Mouse (Mus musculus) retina, embryonic 14.5 days (tissue): ENCODE measurements around the gene Pdzd2.
A peak's percentile ranks its signal among the peaks of the same experiment; 100 is the strongest.

Experiments
- DNase-seq: peaks from one replicate; pipeline ENCODE4 v3.0.0-alpha.2; 2015; ENCODE audit warnings: low spot score

Gene Pdzd2

DNA sequence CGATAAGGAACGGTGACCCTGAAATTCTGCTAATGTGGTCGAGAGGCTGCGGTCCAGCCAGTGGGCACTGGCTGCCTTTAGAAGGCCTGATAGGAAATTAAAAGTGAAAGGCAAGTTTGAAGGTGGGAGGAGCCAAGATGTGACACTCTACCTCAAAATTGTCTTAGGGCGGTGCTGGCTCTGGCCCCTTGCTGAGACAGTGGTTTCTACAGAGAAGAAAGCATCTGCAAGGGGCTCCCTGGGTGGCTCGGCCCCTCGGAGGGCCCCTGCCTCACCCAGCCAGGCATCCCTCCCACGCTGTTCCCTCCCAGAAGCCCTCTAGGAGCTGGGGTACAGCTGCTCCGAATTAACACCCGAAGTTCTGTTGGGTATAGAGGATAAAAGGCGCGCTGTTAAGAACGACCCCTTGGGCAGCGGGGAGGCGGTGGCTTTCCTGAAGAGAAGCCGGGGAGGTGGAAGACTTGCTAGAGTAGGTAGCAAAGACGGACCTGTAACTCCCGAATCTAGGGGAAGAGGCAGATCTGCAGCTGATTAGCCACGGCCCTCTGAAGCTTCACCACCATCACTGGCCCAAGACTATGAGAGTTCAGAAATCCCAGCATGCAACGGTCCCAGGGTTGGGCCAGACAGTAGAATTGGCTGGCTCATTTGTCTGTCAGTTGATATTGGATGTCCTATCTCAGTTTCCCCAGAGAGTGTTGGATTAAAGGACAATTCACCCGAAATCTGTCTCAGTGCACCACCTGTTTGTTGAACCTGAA, 71.8 kb downstream of the Pdzd2 start:
- peak; percentile 53 for DNase-seq

DNA sequence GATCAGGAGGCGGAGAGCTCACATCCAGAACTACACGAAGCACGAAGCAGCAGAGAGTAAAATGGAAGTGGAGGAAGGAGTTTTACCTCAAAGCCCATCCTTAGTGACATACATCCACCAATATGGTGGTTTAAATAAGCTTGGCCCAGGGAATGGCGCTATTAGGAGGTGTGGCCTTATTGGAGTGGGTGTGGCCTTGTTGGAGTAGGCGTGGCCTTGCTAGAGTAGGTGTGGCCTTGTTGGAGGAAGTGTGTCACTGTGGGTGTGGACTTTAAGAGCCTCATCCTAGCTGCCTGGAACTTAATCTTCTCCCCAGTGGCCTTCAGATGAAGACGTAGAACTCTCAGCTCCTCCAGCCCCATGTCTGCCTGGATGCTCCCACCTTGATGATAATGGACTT, 73.8 kb downstream of the Pdzd2 start:
- DNase-seq, result no peak

DNA sequence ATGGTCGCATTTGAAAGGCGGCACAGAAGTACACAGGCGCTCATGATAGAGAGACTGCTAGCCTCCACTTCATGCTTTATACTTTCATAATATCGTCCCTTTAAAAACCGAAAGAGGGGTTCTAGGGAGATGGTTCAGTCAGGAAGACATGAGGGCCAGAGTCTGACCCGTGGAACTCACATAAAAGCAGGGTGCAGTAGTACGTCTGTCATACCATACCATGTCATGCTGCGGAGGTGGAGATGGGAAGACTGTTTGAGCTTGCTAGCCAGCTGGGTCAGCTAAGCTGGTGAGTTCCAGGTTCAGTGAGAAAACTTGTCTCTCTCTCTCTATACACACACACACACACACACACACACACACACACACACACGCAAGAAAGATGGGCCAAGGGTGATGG, 76.4 kb downstream of the Pdzd2 start:
- DNase-seq, result no peak

DNA sequence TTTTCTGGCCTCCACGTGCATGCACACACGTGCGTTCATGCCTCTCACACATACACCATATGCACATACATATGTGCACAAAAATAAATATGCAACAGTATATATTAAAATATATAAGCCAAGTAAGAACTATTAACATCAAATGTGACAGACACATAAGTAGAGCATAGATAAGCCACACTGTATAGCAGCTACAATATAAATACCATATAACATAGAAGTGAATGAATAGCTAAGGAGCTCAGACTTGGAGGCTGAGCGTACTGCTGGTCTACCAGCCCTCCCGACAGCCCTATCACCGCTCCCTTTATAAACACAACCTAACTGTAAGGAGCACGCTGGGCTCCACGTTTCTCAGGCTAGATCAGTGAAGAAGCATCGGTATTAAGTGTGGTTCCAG, 79.4 kb downstream of the Pdzd2 start:
- DNase-seq, result no peak

DNA sequence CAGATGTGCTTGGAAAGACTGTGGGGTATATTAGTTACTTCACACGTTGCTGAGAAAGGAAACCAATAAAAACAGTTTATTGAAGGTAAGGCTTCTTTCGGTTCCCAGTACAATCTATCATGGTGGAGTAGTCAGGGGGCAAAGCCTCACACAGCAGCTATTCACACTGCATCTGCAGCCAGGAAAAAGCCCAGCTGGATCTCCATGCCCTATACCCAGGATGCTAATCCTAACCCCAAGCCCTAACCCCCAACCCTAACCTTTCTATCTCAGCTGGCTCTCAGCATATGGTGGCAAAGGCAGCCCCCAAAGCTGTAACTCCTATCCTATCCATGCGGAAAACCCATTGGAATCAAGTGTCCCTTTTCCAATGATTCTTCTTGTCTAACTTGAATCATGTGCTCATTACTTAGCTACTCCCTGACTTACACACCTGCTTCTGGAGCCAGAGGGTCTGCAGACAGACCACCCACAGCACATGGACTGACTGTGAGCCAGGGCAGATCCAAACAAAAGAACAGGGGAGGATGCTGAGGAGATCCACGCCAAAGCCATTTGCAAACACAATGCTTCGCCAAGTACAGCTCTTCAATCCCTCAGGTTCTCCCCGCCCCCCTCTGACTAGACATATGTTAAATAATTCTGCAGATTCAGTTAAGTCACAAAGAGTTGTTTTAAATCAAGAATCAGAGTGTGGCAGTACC, 83.6 kb downstream of the Pdzd2 start:
- no peak for DNase-seq

DNA sequence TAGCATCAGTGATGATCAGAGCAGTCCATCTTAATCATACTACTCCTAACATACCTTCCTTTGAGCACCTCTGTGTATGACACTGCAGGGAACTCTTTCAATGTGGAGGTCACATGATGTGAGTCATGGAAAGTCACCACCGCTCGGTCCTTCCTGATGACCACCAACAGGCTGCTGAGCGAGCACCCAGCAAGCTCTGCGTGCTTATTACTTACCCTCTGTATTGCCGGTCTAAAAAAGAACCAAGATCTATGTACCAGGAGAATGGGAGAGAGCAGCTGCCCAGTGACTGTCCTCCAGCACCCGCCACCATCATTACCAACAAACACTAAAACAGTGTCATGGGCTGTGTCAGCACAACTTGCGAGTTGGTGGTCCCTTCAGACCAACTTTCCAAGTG, 84.4 kb downstream of the Pdzd2 start:
- DNase-seq, result no peak

DNA sequence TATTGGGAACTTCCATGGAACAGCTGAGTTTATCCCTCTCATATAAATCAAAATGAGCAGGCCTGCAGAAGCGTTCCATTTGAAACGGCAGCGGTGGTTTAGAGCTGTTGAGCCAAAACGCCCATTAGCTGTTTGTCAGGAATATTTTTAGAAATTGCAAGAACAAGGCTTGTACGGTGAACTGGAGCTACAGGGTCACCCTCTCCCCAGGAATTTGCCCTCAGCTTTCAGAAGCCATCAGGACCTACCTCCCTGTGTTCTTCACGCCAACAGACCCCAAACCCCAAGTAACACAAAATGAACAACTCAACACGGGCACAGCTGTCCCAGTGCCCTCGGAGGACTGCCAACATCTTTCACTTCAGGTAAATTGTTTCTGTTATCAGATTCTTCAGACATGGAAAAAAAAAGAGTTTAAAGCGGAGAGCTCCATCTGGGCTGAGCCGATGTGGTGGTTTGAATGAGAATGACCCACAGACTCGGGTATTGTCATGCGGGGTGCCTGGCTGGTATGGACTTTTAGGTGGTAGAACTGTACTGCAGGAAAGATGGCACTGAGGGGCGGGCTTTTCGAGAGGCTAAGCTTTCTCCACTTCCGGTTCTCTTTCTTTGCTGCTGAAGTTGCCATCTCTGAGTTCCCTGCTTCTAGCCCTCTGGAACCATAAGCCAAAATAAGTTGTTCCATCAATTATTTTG, 87.2 kb downstream of the Pdzd2 start:
- peak; percentile 46 for DNase-seq

DNA sequence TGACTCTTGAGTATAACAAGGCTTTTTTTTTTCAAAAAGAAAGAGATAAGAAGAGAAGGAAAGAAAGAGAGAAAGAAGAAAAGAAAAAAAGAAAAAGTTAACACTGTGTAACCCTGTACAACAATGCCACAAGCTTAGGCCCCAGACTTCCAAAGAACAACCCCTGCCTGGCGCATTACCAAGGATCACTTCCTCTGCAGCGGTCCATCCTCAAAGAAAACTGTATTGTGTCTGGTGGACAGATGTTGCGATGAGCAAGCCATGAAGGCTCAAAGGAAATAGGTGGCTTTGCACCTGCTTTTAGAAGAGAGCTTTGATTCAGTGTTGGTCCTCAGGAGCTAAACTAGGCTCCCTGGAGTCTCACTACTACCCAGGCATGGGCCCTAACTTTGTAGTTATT, 89.5 kb downstream of the Pdzd2 start:
- no peak for DNase-seq

DNA sequence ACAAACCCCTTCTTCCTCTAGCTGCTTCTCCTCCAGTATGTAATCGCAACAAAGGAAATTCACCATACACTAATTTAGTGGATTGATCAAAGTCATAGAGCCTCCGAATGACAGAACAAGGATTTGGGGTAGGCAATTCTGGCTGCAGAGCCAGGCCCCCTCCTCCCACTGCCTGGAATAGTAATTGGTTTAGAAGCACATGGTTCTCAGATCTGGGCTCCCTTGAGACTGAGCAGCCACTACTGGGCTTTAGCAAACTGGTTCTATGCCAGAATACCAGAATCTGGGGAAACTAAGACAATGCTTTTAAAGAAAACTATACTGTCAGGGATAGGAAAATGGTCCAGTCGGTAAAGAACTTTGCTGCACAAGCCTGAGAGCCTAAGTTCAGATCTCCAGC, 90.0 kb downstream of the Pdzd2 start:
- DNase-seq, result no peak

DNA sequence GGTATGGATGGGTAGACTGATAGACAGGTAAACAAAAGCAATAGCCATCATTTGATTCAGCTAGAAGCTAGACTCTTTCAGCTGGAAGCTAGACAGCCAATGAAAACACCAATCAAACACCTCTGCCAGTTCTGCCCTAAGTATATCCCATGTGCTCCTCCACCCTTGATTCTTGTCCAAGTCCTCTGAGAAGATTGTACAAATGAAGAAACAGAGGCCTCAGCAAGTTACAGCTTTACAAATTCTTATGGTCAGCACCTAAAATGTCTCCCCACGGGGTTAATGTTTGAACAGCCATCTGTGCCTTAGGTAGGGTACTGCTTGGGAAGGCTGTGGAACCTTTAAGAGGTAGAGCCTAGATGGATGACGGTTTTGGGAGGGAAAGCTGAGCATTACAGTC, 90.6 kb downstream of the Pdzd2 start:
- DNase-seq, result no peak

DNA sequence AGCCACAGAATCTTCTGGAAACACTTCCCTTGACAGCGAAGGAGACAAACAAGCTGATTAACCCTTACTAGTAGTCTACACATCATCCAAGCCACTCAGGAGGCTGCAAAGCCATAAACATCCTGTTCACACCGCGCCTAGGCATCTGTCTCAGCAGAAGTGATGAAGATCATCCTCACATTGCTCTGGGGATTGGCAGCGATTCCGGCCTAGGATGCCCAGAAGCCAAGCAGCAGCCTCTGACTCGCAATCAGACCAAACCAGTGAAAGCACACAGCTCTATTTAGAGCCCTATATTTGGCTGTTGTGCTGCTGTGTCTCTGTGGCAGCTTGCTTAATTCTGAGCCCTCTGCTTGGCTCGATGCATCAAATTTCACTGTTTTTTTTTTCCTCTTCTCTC, 99.0 kb downstream of the Pdzd2 start:
- DNase-seq, result no peak

DNA sequence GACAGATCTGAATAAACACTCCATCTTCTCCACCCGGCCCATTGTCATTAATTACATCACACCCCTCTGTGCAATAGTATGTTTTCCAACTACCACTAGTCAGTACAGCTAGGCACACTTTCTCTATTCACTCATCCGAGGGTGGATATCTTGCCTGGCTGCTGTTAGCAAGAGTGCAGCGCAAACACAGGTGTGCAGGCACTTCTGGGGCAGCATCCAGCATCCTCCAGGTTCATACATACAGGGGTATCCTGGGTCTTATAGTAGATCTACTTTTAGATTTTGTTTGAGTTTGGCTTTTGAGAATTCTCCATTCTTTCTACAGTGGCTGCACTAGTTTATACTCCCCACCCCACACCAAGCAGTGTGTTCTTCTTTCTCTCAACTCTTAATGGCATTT, 99.9 kb downstream of the Pdzd2 start:
- no peak for DNase-seq

DNA sequence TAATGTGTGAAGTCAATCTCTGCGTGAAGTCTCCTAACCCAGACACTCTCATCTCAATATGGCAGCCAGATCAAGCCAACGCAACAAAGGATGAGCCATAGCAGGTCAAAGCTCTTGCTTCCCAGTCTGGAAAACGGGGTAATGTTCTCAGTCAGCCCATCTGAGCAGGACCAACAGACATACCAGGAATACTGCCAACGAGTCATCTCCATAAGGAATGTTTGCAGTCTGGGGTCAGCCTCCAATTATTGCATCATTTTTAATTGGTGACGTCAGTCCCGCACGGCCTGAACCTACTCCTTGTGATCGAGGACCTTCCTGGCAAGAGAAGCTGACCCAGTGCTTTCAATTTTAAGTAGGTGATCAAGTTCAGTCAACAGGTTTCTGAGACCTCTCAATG, 100.5 kb downstream of the Pdzd2 start:
- DNase-seq, result no peak

DNA sequence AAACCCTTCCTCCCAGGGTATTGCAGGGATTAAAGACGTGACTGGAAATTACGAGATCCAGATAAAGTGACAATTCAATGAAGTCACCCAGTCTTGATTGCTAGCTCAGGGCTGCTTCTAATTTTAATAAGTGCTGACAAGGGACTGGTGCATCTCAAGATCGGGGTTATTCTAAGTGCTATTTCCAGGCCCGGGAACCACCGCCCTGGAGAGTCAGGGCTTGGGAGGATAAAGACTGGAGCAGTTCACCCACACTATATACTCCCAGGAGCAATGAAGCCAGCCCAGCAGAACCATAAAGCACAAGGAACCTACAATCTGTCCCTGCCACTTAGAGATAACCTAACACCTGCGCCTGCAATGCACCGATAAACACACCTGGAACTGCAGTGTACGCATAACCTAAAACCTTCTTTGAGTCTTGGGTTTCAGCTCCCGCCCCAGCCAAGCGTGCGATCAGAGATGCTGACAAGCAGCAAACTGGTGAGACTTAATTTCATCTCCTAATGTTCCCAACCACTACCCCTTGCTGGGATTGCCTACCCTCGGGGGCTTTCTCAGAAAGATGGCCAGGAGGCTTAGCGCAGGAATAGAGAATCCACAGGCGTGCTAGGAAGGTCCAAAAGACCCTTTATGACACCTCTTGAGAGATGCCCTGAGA, 101.2 kb downstream of the Pdzd2 start:
- DNase-seq, result no peak

DNA sequence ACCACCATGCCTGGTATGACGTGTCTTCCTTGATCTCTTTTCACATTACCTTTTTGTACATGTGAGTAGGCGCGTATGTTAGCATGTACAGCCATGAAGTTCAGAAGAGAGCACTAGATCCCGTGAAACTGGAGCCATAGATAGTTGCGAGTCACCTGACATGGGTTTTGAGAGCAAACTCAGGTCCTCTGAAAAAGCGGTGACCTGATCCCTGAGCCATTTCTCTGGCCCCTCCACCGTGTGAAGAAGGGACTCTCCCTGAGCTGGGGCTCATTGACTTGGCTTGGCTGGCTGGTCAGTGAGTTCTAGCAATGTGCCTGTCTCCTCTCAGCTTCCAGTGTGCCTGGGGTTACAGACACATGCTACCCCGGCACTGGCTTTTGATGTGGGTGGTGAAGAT, 102.2 kb downstream of the Pdzd2 start:
- DNase-seq, result no peak

DNA sequence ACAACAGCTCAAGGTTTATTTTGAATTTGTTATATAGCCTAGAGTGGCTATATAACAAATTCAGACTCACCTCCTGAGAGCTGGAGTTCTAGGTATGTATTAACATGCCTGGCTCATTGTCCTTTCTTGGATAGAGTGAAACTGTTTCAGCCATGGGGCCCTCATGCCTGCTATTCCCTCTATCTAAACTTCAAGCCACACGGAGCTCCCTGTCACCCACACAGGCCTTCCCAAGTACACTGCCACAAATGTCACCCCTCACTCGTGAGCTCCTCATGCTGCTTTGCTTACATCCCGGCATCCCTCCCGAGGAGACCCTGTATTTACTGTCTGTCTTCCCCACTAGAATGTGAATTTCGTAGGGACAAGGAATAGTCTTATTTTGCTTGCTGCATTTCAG, 103.3 kb downstream of the Pdzd2 start:
- no peak for DNase-seq

DNA sequence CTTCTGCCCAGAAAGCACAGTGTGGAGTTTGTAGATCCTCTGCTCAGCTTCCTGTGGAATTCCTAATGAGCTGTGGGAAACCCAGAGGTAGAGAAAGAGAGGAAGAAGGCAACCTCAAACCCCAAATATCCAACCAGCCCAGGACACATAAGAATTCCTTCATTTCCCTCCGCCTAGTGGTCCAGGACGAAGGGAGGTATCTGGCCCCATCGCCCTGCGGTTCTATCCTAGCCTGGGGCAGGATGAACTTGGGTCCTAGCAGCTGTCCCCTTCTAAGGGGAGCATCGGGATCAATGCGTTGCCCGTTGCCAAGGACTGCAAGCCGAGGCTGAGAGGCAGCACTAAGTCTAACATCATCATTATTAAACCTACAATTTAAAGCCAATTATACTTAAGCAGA, 104.8 kb downstream of the Pdzd2 start:
- no peak for DNase-seq

DNA sequence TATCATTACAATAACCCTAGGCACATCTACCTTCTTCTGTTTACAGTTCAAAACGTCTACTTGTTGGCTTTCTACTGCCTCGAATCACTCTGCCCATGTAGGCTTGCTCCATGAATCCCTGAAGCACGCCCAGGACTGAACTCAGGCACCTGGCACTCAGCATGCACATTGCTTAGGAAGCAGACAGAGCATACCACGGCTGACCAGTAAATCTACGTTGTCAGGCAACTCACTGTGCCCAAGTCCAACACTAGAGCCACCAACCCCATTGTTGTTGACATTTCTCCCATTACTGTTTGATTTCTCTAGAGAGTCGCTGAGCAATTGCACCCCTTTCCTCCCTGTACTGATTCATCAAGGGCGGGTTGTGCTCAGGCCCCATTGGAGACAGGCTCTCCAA, 110.6 kb downstream of the Pdzd2 start:
- no peak for DNase-seq

DNA sequence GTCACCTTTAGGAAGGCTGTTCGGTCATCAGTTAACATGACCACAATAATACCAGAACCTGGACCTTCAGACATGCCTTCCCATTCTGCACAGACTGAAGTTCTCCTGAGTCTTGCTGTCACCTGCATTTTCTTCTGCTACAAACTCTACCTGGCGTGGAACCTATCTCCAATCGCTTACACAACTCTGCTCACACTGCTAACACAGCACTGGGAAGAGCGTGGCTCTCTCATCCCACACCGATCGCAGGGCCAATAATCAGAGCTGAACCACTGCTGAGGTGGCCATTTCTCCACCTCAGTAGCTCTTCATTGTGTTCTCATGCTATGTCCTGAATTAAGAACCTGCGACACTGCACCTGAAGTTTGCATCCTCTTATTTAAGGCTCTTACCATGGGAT, 111.3 kb downstream of the Pdzd2 start:
- no peak for DNase-seq

DNA sequence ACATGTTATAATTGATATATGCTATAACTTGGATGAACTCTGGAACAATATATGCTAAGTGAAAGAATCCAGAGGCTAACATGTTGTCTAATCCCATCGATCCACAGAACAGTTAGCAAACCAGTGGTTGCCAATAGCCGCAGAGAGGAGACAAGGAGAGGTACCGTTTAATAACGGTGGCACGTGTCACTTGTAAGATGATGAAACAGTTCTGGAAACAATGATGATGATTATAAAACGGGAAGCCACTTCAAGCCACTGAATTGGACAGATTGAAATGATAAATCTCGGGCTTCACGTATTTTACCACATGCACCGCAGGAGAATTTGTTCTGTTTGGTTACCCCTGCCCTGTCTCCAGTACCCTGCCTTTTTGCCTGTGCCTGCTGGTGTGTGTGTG, 112.8 kb downstream of the Pdzd2 start:
- DNase-seq, result no peak

DNA sequence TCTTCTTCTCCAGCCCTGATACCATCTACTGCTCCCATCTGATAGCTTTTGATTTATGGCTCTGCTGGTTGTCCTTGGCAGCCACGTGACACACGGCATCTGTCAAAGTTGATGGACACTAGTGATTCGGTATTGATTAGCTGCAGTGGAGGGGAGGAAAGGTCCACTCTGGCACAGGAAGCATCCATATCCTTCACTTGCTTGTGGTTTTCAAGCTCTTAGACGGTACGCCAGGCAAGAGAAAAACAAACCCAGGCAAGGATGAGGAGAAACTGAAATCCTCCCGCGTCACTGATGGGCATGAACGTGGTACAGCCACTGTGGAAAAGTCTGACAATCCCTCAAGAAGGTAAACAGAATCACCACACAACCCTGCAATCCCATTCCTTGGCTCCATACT, 113.6 kb downstream of the Pdzd2 start:
- DNase-seq, result no peak

DNA sequence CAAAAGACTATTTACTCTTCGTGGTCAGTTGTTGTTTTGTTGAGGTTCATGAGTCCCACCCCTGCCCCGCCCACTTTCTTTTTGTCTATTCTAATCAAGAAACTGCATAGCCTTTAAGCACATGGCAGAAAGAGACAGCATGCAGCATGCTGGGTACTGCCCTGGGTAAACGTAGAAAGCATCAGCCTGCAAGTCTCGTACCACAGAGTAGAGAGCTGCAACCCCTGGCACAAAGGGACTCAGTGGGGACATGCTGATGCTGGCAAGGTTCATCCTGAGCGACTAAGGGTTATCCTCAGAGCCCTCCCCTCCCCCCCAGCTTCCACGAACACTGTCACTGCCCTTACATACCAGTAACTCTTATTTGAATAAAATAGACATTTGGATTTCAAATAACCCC, 114.2 kb downstream of the Pdzd2 start:
- no peak for DNase-seq

DNA sequence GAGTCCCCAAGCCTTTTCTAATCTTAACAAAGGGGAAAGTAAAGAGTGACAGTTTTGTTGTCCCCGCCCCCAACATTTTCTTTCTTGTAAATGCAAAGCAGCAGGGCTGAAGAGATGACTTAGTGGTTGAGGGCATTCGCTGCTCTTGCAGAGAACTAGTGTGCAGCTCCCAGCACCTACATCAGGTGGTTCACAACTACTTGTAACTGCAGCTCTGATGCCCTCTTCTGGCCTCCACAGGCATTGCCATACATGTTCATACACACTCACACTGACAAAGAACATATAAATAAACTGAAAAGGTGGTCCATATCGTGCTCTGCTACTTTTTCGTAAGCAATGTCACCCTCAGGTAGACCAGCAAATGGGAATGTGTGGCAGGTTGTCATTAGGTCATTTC, 116.2 kb downstream of the Pdzd2 start:
- no peak for DNase-seq
